Mouse (Mus musculus) hindbrain, postnatal 0 days (tissue): ENCODE results near the gene Cdh23. TPM values are rescaled to one million over a fixed set of nuclear protein-coding genes. Genes with fewer than 3 reads are reported as not detected.

Source experiments
- ATAC-seq: fragments of 200-750 bp; cut with Nextera tagmentation; 2 replicates; pipeline ENCODE4 v1.8.0; 2017; ENCODE audit warnings: mild to moderate bottlenecking, moderate TSS enrichment, moderate library complexity
- DNase-seq: peaks from one replicate; pipeline ENCODE4 v3.0.0-alpha.2; 2015; ENCODE audit warnings: low spot score
- H3K27ac ChIP-seq: fragments of 300-500 bp; sonication (generic); 2 replicates; pipeline ENCODE4 v1.5.1; 2014; ENCODE audit warnings: mild to moderate bottlenecking
- H3K27me3 ChIP-seq: fragments of 300-500 bp; sonication (generic); 2 replicates; pipeline ENCODE4 v1.6.1; 2014; ENCODE audit warnings: low read length, mixed read lengths; ENCODE audit not compliant: insufficient read depth
- H3K36me3 ChIP-seq: fragments of 300-500 bp; sonication (generic); 2 replicates; pipeline ENCODE4 v1.6.1; 2014; ENCODE audit warnings: low read length, mixed read lengths; ENCODE audit not compliant: insufficient read depth
- H3K4me1 ChIP-seq: fragments of 300-500 bp; sonication (generic); 2 replicates; pipeline ENCODE4 v1.6.1; 2014; ENCODE audit warnings: antibody characterized with exemption, low read length, mixed read lengths; ENCODE audit not compliant: insufficient read depth
- H3K4me2 ChIP-seq: fragments of 300-500 bp; sonication (generic); 2 replicates; pipeline ENCODE4 v1.6.1; 2014; ENCODE audit warnings: low read depth, mild to moderate bottlenecking, low read length, moderate library complexity, mixed read lengths
- H3K4me3 ChIP-seq: fragments of 300-500 bp; sonication (generic); 2 replicates; pipeline ENCODE4 v1.5.1; 2014; ENCODE audit warnings: low read length
- H3K9ac ChIP-seq: fragments of 300-500 bp; sonication (generic); replicated peaks from 2 replicates; pipeline ENCODE4 v1.6.1; 2014; ENCODE audit warnings: mild to moderate bottlenecking, low read length, moderate library complexity, mixed read lengths
- H3K9me3 ChIP-seq: fragments of 300-500 bp; sonication (generic); 2 replicates; pipeline ENCODE4 v1.6.1; 2016; ENCODE audit warnings: low read length, mixed read lengths
- CTCF ChIP-seq: IDR thresholded peaks from 2 replicates; pipeline ENCODE4 v1.5.1; 2016; ENCODE audit warnings: antibody characterized with exemption, control low read depth, low read depth
- WGBS: fragments of 180-500 bp; shearing (Covaris S2); extraction: QIAGEN DNeasy Blood & Tissue Kit; methylation state at CpG from one replicate; pipeline ENCODE4 v1.1.7; 2014; 5-methylcytosine and 5-hydroxymethylcytosine counted together
- polyA plus RNA-seq: library from polyadenylated mRNA; unstranded; fragments of >200 nt; fragmentation: Nextera tagmentation; extraction: Ambion mirVana; gene quantifications from 2 replicates; pipeline ENCODE4 v1.2.1, GENCODE M21; 2015
- total RNA-seq: library from RNA; depleted of rRNA; stranded (reverse); fragments of >200 nt; gene quantifications from 2 replicates; pipeline ENCODE4 v1.2.3, GENCODE M21; 2014

Gene Cdh23
- total and polyA plus RNA-seq, 2 experiments from 2014 or later, result 3.5 to 31.8 TPM

DNA sequence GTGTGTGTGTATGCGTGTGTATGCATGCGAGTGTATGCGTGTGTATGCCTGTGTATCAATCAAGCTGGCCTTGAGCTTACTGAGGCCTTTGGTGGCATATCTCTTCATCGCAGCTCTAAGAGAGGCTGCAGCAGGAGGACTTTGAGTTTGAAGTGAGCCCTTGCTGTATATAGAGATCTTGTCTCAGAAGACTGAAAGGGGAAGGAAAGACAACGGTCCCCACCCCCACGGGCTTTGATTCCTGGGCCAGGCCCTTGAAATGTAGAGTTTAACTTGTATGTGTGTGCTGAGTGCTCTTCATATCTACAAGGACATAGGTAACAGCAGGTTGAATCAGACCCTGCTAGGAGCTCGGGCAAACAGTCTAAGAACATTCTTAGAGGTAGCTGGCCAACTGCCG is 407.1 kb downstream of the Cdh23 start:
- Histone ChIP-seq H3K4me3 (no peak overlapping the region), H3K27ac (no peak overlapping the region), H3K4me2 (no peak overlapping the region), H3K9ac (no peak overlapping the region), H3K9me3 (no peaks in the 10 kb centered on the region), H3K4me1 (peaks cover 26% of the 10 kb centered on the region), H3K27me3 (no peaks in the 10 kb centered on the region), H3K36me3 (peaks cover 17% of the 10 kb centered on the region; the same call in 1 of the 2 replicates)
- ATAC-seq, result no peak
- 89% methylated on average over 8 of the region's 8 CpGs for WGBS
- no peak for TF ChIP-seq CTCF
- DNase-seq, result no peak

DNA sequence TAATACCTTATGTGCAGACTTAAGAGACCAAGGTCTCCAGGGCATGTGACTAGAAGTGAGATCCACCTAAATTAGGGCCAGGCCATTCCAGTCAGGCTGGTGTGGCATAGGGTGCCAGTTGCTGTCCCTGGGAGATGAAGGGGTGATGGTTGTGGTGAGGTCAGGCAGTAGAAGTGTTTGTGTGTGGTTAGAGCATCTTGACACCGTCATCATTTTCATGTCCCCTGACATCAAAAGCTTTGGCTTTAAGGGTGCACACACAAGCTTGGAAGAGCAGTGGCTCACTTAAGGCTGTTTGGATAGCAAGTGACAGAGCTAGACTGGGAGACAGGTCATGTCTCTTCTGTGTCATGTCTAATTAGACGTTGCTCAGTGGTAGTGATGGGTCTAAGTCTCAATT is 408.6 kb downstream of the Cdh23 start:
- Histone ChIP-seq H3K9ac (no peak overlapping the region), H3K27me3 (no peaks in the 10 kb centered on the region), H3K27ac (peak overlapping the region; percentile 89; the same call in 1 of the 2 replicates), H3K36me3 (peaks cover 4% of the 10 kb centered on the region; the same call in 1 of the 2 replicates), H3K4me3 (no peak overlapping the region), H3K4me1 (peaks cover 34% of the 10 kb centered on the region), H3K9me3 (no peaks in the 10 kb centered on the region), H3K4me2 (no peak overlapping the region)
- TF ChIP-seq CTCF, result no peak
- WGBS, result 86% methylated on average over 2 of the region's 2 CpGs
- ATAC-seq (no peak), DNase-seq (no peak)

DNA sequence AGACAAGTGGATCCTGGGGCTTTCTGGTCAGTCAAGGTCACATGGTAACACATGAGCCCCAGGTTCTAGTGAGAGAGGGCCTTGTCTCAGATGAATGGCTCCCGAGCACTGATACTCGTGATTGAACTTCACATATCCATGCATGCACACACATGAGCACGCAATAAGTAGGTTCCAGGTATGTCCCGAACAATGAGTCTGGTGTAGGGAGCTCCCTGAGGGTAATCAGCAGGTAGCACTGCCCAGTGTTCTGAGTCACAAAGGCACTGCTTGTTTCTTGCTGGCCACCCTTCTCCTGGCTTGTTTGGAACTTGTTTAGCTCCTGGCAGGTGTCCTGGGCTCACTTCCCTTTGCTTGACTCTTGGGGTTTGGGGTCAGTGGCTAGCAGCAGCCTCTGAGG is 409.1 kb downstream of the Cdh23 start:
- H3K27me3 ChIP-seq, result no peaks in the 10 kb centered on the region
- 71% methylated on average over 4 of the region's 4 CpGs for WGBS
- ATAC-seq (no peak), DNase-seq (no peak)
- no peak for TF ChIP-seq CTCF
- H3K4me2 ChIP-seq, result no peak overlapping the region
- H3K4me1 ChIP-seq, result peaks cover 40% of the 10 kb centered on the region
- H3K4me3 ChIP-seq, result no peak overlapping the region
- H3K9me3 ChIP-seq, result no peaks in the 10 kb centered on the region
- H3K36me3 ChIP-seq, result peaks cover under 1% of the 10 kb centered on the region; the same call in 1 of the 2 replicates
- peak overlapping the region; percentile 89; the same call in 1 of the 2 replicates for H3K27ac ChIP-seq
- no peak overlapping the region for H3K9ac ChIP-seq

- no peak for TF ChIP-seq CTCF
Observed at GRCm38 (mm10) chr10:60286546-60286945, 409.7 kb downstream of the Cdh23 start.

DNA sequence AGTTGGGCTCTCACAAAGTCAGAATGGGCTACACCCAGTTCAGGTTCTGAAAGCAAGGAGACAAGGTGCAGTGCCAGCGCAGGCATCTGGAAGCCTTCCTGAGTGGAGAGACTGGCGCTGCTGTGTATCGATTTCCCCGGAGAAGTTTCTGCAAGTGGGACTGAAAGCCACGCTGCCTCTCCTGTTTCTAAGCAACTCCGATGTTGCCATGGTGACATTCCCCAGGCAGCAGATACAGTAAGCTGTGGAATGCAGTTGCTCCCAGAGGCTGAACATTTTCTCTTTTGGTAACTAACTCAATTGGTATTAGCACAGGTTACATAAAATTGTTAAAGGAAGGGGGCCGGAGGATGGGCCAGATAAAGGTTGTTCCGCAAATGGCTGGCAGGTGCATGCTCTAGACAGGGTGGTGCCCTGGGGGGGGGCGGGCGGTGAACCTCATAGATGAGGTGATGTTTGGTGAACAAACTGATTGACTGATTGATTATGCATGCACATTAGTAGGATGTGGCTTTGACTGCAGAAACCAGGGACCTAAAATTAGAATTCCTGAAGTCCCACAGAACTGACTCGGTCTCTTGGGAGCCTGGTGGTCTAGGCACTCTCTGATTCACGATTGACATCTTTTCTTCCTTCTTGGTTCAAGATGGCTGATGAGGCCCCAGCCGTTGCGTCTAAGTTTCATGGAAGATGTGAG is 410.5 kb downstream of the Cdh23 start:
- ATAC-seq, result peak; percentile 81
- WGBS, result 11% methylated on average over 14 of the region's 14 CpGs
- peak overlapping the region; percentile 89 for H3K27ac ChIP-seq

More at GRCm38 (mm10) chr10:60286546-60286945, 409.7 kb downstream of the Cdh23 start:
- 79% methylated on average over 7 of the region's 7 CpGs for WGBS
- H3K9ac ChIP-seq, result no peak overlapping the region
- DNase-seq (no peak), ATAC-seq (no peak)
- peak overlapping the region; percentile 56; the same call in 1 of the 2 replicates for H3K4me2 ChIP-seq
- H3K36me3 ChIP-seq, result no peaks in the 10 kb centered on the region
- H3K27ac ChIP-seq, result peak overlapping the region; percentile 89
- H3K4me1 ChIP-seq, result peaks cover 41% of the 10 kb centered on the region
- H3K27me3 ChIP-seq, result no peaks in the 10 kb centered on the region
- no peaks in the 10 kb centered on the region for H3K9me3 ChIP-seq
- H3K4me3 ChIP-seq, result no peak overlapping the region

DNA sequence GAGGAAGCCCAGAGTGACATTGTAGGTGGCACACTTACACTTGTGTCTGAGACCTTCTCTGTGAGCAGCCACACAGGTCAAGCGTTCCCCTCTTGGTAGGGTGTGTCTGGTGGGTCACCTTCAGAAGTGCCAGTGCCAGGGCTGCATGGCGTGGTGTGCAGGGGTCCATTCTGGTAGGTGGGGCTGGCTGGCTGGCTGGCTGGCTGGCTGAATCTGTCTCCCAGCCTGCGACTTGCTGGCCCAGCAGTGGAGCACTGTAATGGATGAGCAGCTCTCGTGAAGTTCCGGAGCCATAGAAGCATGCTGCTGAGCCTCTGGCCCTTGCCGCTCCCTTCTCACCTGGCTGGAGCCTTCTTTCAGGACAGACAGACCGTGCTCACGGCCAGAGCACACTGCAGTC is 411.1 kb downstream of the Cdh23 start:
- peak overlapping the region; percentile 23 for H3K4me3 ChIP-seq
- H3K27me3 ChIP-seq, result no peaks in the 10 kb centered on the region
- ATAC-seq, result peak; percentile 39
- H3K36me3 ChIP-seq, result no peaks in the 10 kb centered on the region
- H3K9me3 ChIP-seq, result no peaks in the 10 kb centered on the region
- WGBS, result 22% methylated on average over 8 of the region's 8 CpGs
- no peak for TF ChIP-seq CTCF
- peak overlapping the region; percentile 28; the same call in 1 of the 2 replicates for H3K9ac ChIP-seq
- peak overlapping the region; percentile 89 for H3K27ac ChIP-seq
- no peak for DNase-seq
- peak overlapping the region; percentile 56 for H3K4me2 ChIP-seq
- H3K4me1 ChIP-seq, result peaks cover 51% of the 10 kb centered on the region

More for the DNA sequence above, 410.5 kb downstream of the Cdh23 start:
- H3K27me3 ChIP-seq, result no peaks in the 10 kb centered on the region
- peak; percentile 93 for DNase-seq
- peaks cover 45% of the 10 kb centered on the region for H3K4me1 ChIP-seq
- H3K4me3 ChIP-seq, result peak overlapping the region; percentile 23
- no peak for TF ChIP-seq CTCF
- H3K4me2 ChIP-seq, result peak overlapping the region; percentile 56
- peak overlapping the region; percentile 28; the same call in 1 of the 2 replicates for H3K9ac ChIP-seq
- no peaks in the 10 kb centered on the region for H3K36me3 ChIP-seq
- H3K9me3 ChIP-seq, result no peaks in the 10 kb centered on the region

DNA sequence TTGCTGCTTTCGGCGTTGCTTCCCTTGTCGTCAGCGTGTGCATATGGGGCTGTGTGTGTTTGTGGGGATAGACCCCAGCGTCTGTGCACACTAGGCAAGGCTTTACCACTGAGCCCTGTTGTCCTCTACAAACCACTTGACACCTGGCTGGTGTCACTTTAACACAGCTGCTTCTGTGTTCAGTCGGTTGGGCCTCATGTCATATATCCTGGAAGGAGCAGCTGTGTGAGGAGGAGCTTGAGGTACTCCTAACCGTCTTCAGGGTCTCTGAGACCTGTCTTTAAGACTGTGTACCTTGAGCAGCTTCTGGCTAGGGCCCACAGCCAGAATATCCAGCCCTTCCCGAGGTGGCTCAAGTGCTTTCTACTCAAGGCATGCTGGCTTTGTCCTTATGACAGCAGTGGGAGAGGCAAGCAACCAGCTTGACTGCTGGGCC is 411.6 kb downstream of the Cdh23 start:
- ATAC-seq (peak; percentile 6), DNase-seq (no peak)
- H3K4me1 ChIP-seq, result peaks cover 56% of the 10 kb centered on the region
- H3K4me2 ChIP-seq, result peak overlapping the region; percentile 56
- no peaks in the 10 kb centered on the region for H3K36me3 ChIP-seq
- H3K27ac ChIP-seq, result peak overlapping the region; percentile 89
- H3K9me3 ChIP-seq, result no peaks in the 10 kb centered on the region
- TF ChIP-seq CTCF, result no peak
- 16% methylated on average over 8 of the region's 8 CpGs for WGBS
- H3K27me3 ChIP-seq, result no peaks in the 10 kb centered on the region
- H3K9ac ChIP-seq, result peak overlapping the region; percentile 28; the same call in 1 of the 2 replicates
- H3K4me3 ChIP-seq, result no peak overlapping the region
